Comparison of ENCODE assay signal across 8 mouse cellular contexts in genomic region chr2:128126591-128127051, GRCm38 (mm10). TPM values are rescaled to one million over a fixed set of nuclear protein-coding genes. Genes with fewer than 3 reads are reported as not detected.
DNase-seq lines count a peak whose midpoint lies in the region; ATAC-seq and TF ChIP-seq lines count a peak whose summit lies in the region.

No protein-coding gene starts in this region.

- H3K9me3 ChIP-seq in heart, embryonic 11.5 days (replicated peaks; ENCODE audit: control insufficient read depth, low read length), result no peaks in the 10 kb centered on the region
- no peaks in the 10 kb centered on the region for H3K9me3 ChIP-seq in ES-Bruce4 (replicated peaks; ENCODE audit: control insufficient read depth, insufficient read depth, low read length, poor library complexity, severe bottlenecking)
- no peaks in the 10 kb centered on the region for H3K9me3 ChIP-seq in embryonic facial prominence, embryonic 10.5 days
- H3K9me3 ChIP-seq in hindbrain, embryonic 12.5 days (replicated peaks), result no peaks in the 10 kb centered on the region
- H3K9me3 ChIP-seq in liver, embryonic 16.5 days (replicated peaks; ENCODE audit: control insufficient read depth, low read length), result no peaks in the 10 kb centered on the region

- peak overlapping the region; percentile 57 for H3K4me3 ChIP-seq in heart, embryonic 11.5 days (ENCODE audit: low read depth, low read length)
- peak overlapping the region; percentile 91 for H3K4me3 ChIP-seq in ES-Bruce4 (ENCODE audit: low read depth, low read length)
- H3K4me3 ChIP-seq in embryonic facial prominence, embryonic 10.5 days, result peak overlapping the region; percentile 88
- H3K4me3 ChIP-seq in hindbrain, embryonic 12.5 days, result peak overlapping the region; percentile 78
- peak overlapping the region; percentile 88 for H3K4me3 ChIP-seq in liver, embryonic 16.5 days (ENCODE audit: low read depth, low read length)
- peak overlapping the region; percentile 83 for H3K4me3 ChIP-seq in small intestine, adult 2 months (ENCODE audit: low read depth, low read length)

- peak overlapping the region; percentile 78 for H3K9ac ChIP-seq in heart, embryonic 11.5 days (ENCODE audit: low read depth, low read length)
- H3K9ac ChIP-seq in ES-Bruce4 (ENCODE audit: low read depth, poor library complexity, severe bottlenecking), result peak overlapping the region; percentile 77
- peak overlapping the region; percentile 88 for H3K9ac ChIP-seq in hindbrain, embryonic 12.5 days
- H3K9ac ChIP-seq in liver, embryonic 16.5 days (ENCODE audit: low read depth, low read length), result peak overlapping the region; percentile 70

- no peak for ATAC-seq in heart, embryonic 11.5 days (replicated peaks; ENCODE audit: insufficient number of reproducible peaks, low FRiP score, low TSS enrichment)
- peak; percentile 7 for ATAC-seq in hindbrain, embryonic 12.5 days (ENCODE audit: low FRiP score)
- ATAC-seq in liver, embryonic 16.5 days (ENCODE audit: low read depth), result no peak

- no peak for TF ChIP-seq POLR2A in ES-Bruce4 (IDR thresholded peaks at IDR 0.05; ENCODE audit: insufficient read depth, low read length)
- TF ChIP-seq POLR2A in small intestine, adult 2 months (IDR thresholded peaks at IDR 0.05; ENCODE audit: low read depth, low read length), result no peak

- H3K4me2 ChIP-seq in heart, embryonic 11.5 days, result peak overlapping the region; percentile 99
- peak overlapping the region; percentile 96 for H3K4me2 ChIP-seq in hindbrain, embryonic 12.5 days (replicated peaks)
- H3K4me2 ChIP-seq in liver, embryonic 16.5 days (ENCODE audit: low read depth, low read length), result peak overlapping the region; percentile 92

- no peak for TF ChIP-seq CTCF in ES-Bruce4 (IDR thresholded peaks at IDR 0.05; ENCODE audit: low read depth, low read length)
- no peak for TF ChIP-seq CTCF in small intestine, adult 2 months (IDR thresholded peaks at IDR 0.05; ENCODE audit: extremely low read depth, insufficient read length, insufficient replicate concordance, low read depth, low read length)

- no peak for DNase-seq in heart, postnatal 25 days (ENCODE audit: low spot score)
- DNase-seq in embryonic facial prominence, embryonic 10.5 days (ENCODE audit: low spot score), result no peak
- DNase-seq in natural killer cell, adult 2 months (ENCODE audit: low spot score in 2 of 2), result no peak

- H3K4me1 ChIP-seq in heart, embryonic 11.5 days (ENCODE audit: control insufficient read depth, insufficient read depth, low read length), result peaks cover 18% of the 10 kb centered on the region
- peaks cover 5% of the 10 kb centered on the region for H3K4me1 ChIP-seq in ES-Bruce4 (ENCODE audit: control insufficient read depth, insufficient read depth, low read length)
- peaks cover 76% of the 10 kb centered on the region for H3K4me1 ChIP-seq in embryonic facial prominence, embryonic 10.5 days
- H3K4me1 ChIP-seq in hindbrain, embryonic 12.5 days, result peaks cover 46% of the 10 kb centered on the region
- H3K4me1 ChIP-seq in liver, embryonic 16.5 days (ENCODE audit: control insufficient read depth, low read depth, low read length), result peaks cover 27% of the 10 kb centered on the region
- H3K4me1 ChIP-seq in small intestine, adult 2 months (ENCODE audit: control insufficient read depth, insufficient read depth, insufficient read length, low read length), result peaks cover 14% of the 10 kb centered on the region

- TF ChIP-seq EP300 in ES-Bruce4 (IDR thresholded peaks at IDR 0.05; ENCODE audit: insufficient read depth, low read depth, low read length), result no peak

- H3K27ac ChIP-seq in heart, embryonic 11.5 days (ENCODE audit: low read depth, low read length), result peak overlapping the region; percentile 85
- no peak overlapping the region for H3K27ac ChIP-seq in ES-Bruce4 (ENCODE audit: insufficient read depth, low read length)
- H3K27ac ChIP-seq in embryonic facial prominence, embryonic 10.5 days (replicated peaks), result peak overlapping the region; percentile 96
- peak overlapping the region; percentile 91; the same call in 1 of the 2 replicates for H3K27ac ChIP-seq in hindbrain, embryonic 12.5 days
- H3K27ac ChIP-seq in liver, embryonic 16.5 days (ENCODE audit: low read length), result peak overlapping the region; percentile 86
- no peak overlapping the region for H3K27ac ChIP-seq in small intestine, adult 2 months (ENCODE audit: insufficient read depth, low read depth, low read length)

- intact Hi-C loops in heart, postnatal 25 days (cut with DNase I), result loop anchor here (5.0 kb wide), 3 partner anchors 51 to 186 kb away; no protein-coding TSS in a partner anchor

- WGBS in heart, embryonic 11.5 days (ENCODE audit: insufficient replicate concordance), result under 1% methylated on average over 35 of the region's 35 CpGs
- WGBS in embryonic facial prominence, embryonic 10.5 days, result under 1% methylated on average over 35 of the region's 35 CpGs
- WGBS in hindbrain, embryonic 12.5 days, result under 1% methylated on average over 35 of the region's 35 CpGs
- 0% methylated on average over 35 of the region's 35 CpGs for WGBS in liver, embryonic 16.5 days (ENCODE audit: insufficient replicate concordance)
- under 1% methylated on average over 35 of the region's 35 CpGs for WGBS in small intestine, adult 2 months

- H3K36me3 ChIP-seq in heart, embryonic 11.5 days (ENCODE audit: control insufficient read depth, insufficient read depth, low read length), result peaks cover 3% of the 10 kb centered on the region; the same call in 1 of the 2 replicates
- H3K36me3 ChIP-seq in ES-Bruce4 (ENCODE audit: control insufficient read depth, insufficient read depth, low read length, poor library complexity, severe bottlenecking), result peaks cover 24% of the 10 kb centered on the region
- peaks cover 32% of the 10 kb centered on the region for H3K36me3 ChIP-seq in embryonic facial prominence, embryonic 10.5 days (replicated peaks)
- peaks cover 5% of the 10 kb centered on the region for H3K36me3 ChIP-seq in hindbrain, embryonic 12.5 days
- H3K36me3 ChIP-seq in liver, embryonic 16.5 days (ENCODE audit: control insufficient read depth, insufficient read depth), result peaks cover 10% of the 10 kb centered on the region
- H3K36me3 ChIP-seq in small intestine, adult 2 months (ENCODE audit: control insufficient read depth, insufficient read depth, low read length), result peaks cover 9% of the 10 kb centered on the region

- peaks cover 21% of the 10 kb centered on the region for H3K27me3 ChIP-seq in heart, embryonic 11.5 days (ENCODE audit: control insufficient read depth, insufficient read depth, low read length)
- H3K27me3 ChIP-seq in ES-Bruce4 (ENCODE audit: control insufficient read depth, insufficient read depth, low read length, poor library complexity, severe bottlenecking), result no peaks in the 10 kb centered on the region
- peaks cover 33% of the 10 kb centered on the region for H3K27me3 ChIP-seq in embryonic facial prominence, embryonic 10.5 days (replicated peaks; ENCODE audit: low read depth, poor library complexity, severe bottlenecking)
- H3K27me3 ChIP-seq in hindbrain, embryonic 12.5 days, result peaks cover 32% of the 10 kb centered on the region
- peaks cover 44% of the 10 kb centered on the region for H3K27me3 ChIP-seq in liver, embryonic 16.5 days (ENCODE audit: control insufficient read depth, insufficient read depth, low read depth, low read length)
- no peaks in the 10 kb centered on the region for H3K27me3 ChIP-seq in small intestine, adult 2 months (ENCODE audit: control insufficient read depth, insufficient read depth, low read length)

RNA-seq across cellular contexts. Expression of gene Bcl2l11, which starts 0.8 kb away (rescaled TPM):
- 11.3 and 15.2 TPM in 2 replicates for polyA plus RNA-seq in heart, embryonic 11.5 days (2014; fragmentation: Nextera tagmentation; extraction: Ambion mirVana)
- total RNA-seq in heart, postnatal 25 days (2021), result 10 to 100 TPM; 15.2 to 18.8 TPM
- polyA plus RNA-seq in ES-Bruce4 (2011; ENCODE audit: insufficient read depth, insufficient read length, low read depth, missing spikeins), result 75.5 and 76.1 TPM in 2 replicates
- 32.5 and 35.7 TPM in 2 replicates for polyA plus RNA-seq in embryonic facial prominence, embryonic 10.5 days (2016; fragmentation: Nextera tagmentation; extraction: Ambion mirVana)
- 26.3 and 30.5 TPM in 2 replicates for polyA plus RNA-seq in hindbrain, embryonic 12.5 days (2016; fragmentation: Nextera tagmentation; extraction: Ambion mirVana)
- 5.5 and 6.0 TPM in 2 replicates for polyA plus RNA-seq in liver, embryonic 16.5 days (2015; fragmentation: Nextera tagmentation; extraction: Ambion mirVana)
- polyA plus RNA-seq in small intestine, adult 2 months (2012; rRNA removed), result 2.9 and 7.4 TPM in 2 replicates

Comparison
In these comparisons a context has a peak if more than half of its experiments do, and no peak if none do; other contexts are left out.
1. H3K27ac ChIP-seq: peak in heart, embryonic 11.5 days (single experiment), embryonic facial prominence, embryonic 10.5 days (single experiment), hindbrain, embryonic 12.5 days (single experiment) and liver, embryonic 16.5 days (single experiment); none in ES-Bruce4 (single experiment) and small intestine, adult 2 months (single experiment).
2. Peak in every context shown above with its lines, with median percentiles within 50 percentile points of each other: H3K4me2 ChIP-seq, H3K4me3 ChIP-seq and H3K9ac ChIP-seq.